Mouse (Mus musculus) midbrain, embryonic 14.5 days (tissue): ENCODE results near the gene Drg2. TPM values are rescaled to one million over a fixed set of nuclear protein-coding genes. Genes with fewer than 3 reads are reported as not detected.
A peak's percentile ranks its signal among the peaks of the same experiment; 100 is the strongest.
"Not testable (repeated sequence)": the region's sequence is repeated elsewhere in the genome, so short reads cannot be mapped to it uniquely, and the experiment has no call there.

Source experiments
- ATAC-seq: fragments of 200-750 bp; cut with Nextera tagmentation; 2 replicates; pipeline ENCODE4 v1.8.0; 2017; ENCODE audit warnings: moderate number of reproducible peaks, moderate library complexity; ENCODE audit not compliant: low FRiP score, low TSS enrichment
- DNase-seq: peaks from one replicate; pipeline ENCODE4 v3.0.0-alpha.2; 2015
- H3K27ac ChIP-seq: fragments of 300-500 bp; sonication (generic); replicated peaks from 2 replicates; pipeline ENCODE4 v1.5.1; 2014; ENCODE audit warnings: mild to moderate bottlenecking, low read depth, low read length, moderate library complexity
- H3K27me3 ChIP-seq: fragments of 300-500 bp; sonication (generic); 2 replicates; pipeline ENCODE4 v1.6.1; 2014; ENCODE audit warnings: low read length, control low read depth, mixed read lengths; ENCODE audit not compliant: control insufficient read depth, insufficient read depth
- H3K36me3 ChIP-seq: fragments of 300-500 bp; sonication (generic); 2 replicates; pipeline ENCODE4 v1.6.1; 2014; ENCODE audit warnings: low read length, control low read depth; ENCODE audit not compliant: control insufficient read depth, insufficient read depth
- H3K4me1 ChIP-seq: fragments of 300-500 bp; sonication (generic); 2 replicates; pipeline ENCODE4 v1.6.1; 2014; ENCODE audit warnings: mild to moderate bottlenecking, antibody characterized with exemption, low read length, control low read depth; ENCODE audit not compliant: control insufficient read depth, insufficient read depth
- H3K4me2 ChIP-seq: fragments of 300-500 bp; sonication (generic); 2 replicates; pipeline ENCODE4 v1.6.1; 2014; ENCODE audit warnings: mild to moderate bottlenecking, low read length, moderate library complexity
- H3K4me3 ChIP-seq: fragments of 300-500 bp; sonication (generic); replicated peaks from 2 replicates; pipeline ENCODE4 v1.5.1; 2014; ENCODE audit warnings: low read depth, low read length
- H3K9ac ChIP-seq: fragments of 300-500 bp; sonication (generic); replicated peaks from 2 replicates; pipeline ENCODE4 v1.6.1; 2014; ENCODE audit warnings: mild to moderate bottlenecking, low read length, moderate library complexity
- H3K9me3 ChIP-seq: fragments of 300-500 bp; sonication (generic); 2 replicates; pipeline ENCODE4 v1.6.1; 2016; ENCODE audit warnings: low read length, control low read depth, mixed read lengths; ENCODE audit not compliant: control insufficient read depth
- WGBS: fragments of 180-500 bp; shearing (Covaris S2); extraction: QIAGEN DNeasy Blood & Tissue Kit; methylation state at CpG from one replicate; pipeline ENCODE4 v1.1.7; 2014; 5-methylcytosine and 5-hydroxymethylcytosine counted together
- polyA plus RNA-seq: library from polyadenylated mRNA; unstranded; fragments of >200 nt; fragmentation: Nextera tagmentation; extraction: Ambion mirVana; gene quantifications from 2 replicates; pipeline ENCODE4 v1.2.1, GENCODE M21; 2014

Gene Drg2
- polyA plus RNA-seq, 1 experiment from 2014 or later, result 93.0 TPM

- Histone ChIP-seq H3K9me3 (no peaks in the 10 kb centered on the region), H3K36me3 (peaks cover 5% of the 10 kb centered on the region; the same call in 1 of the 2 replicates)
- DNase-seq, result peak; percentile 47
These were observed 32.2 kb upstream of the Drg2 start for GRCm38 (mm10) chr11:60422046-60422668.

GRCm38 (mm10) chr11:60423006-60423405 lies 31.4 kb upstream of the Drg2 start:
- Histone ChIP-seq H3K27ac (no peak overlapping the region), H3K27me3 (no peaks in the 10 kb centered on the region), H3K4me2 (no peak overlapping the region), H3K4me3 (no peak overlapping the region), H3K4me1 (peaks cover 5% of the 10 kb centered on the region), H3K9ac (no peak overlapping the region), H3K9me3 (no peaks in the 10 kb centered on the region), H3K36me3 (peaks cover 5% of the 10 kb centered on the region; the same call in 1 of the 2 replicates)
- ATAC-seq (no peak), DNase-seq (no peak)
- WGBS, result 77% methylated on average over 1 of the region's 1 CpGs

More at GRCm38 (mm10) chr11:60422046-60422668, 32.2 kb upstream of the Drg2 start:
- Histone ChIP-seq H3K9ac (no peak overlapping the region), H3K27ac (no peak overlapping the region), H3K27me3 (no peaks in the 10 kb centered on the region), H3K4me2 (no peak overlapping the region), H3K4me1 (peaks cover 5% of the 10 kb centered on the region), H3K4me3 (no peak overlapping the region)
- no peak for ATAC-seq
- WGBS, result 73% methylated on average over 5 of the region's 6 CpGs

- H3K4me3 ChIP-seq, result no peak overlapping the region
- DNase-seq, result no peak
- H3K4me1 ChIP-seq, result no peaks in the 10 kb centered on the region
- no peaks in the 10 kb centered on the region for H3K9me3 ChIP-seq
- WGBS, result 80% methylated on average over 1 of the region's 1 CpGs
- no peak for ATAC-seq
- no peak overlapping the region for H3K9ac ChIP-seq
- H3K27ac ChIP-seq, result no peak overlapping the region
- H3K4me2 ChIP-seq, result no peak overlapping the region
- peaks cover 11% of the 10 kb centered on the region for H3K36me3 ChIP-seq
- no peaks in the 10 kb centered on the region for H3K27me3 ChIP-seq
These were observed 28.0 kb upstream of the Drg2 start for GRCm38 (mm10) chr11:60426417-60426816.

GRCm38 (mm10) chr11:60427628-60428027 lies 26.8 kb upstream of the Drg2 start:
- H3K27ac ChIP-seq, result no peak overlapping the region
- DNase-seq (no peak), ATAC-seq (no peak)
- 96% methylated on average over 3 of the region's 3 CpGs for WGBS
- no peaks in the 10 kb centered on the region for H3K27me3 ChIP-seq
- no peak overlapping the region for H3K4me3 ChIP-seq
- no peak overlapping the region for H3K4me2 ChIP-seq
- no peaks in the 10 kb centered on the region for H3K9me3 ChIP-seq
- H3K36me3 ChIP-seq, result peaks cover 18% of the 10 kb centered on the region
- no peak overlapping the region for H3K9ac ChIP-seq
- H3K4me1 ChIP-seq, result no peaks in the 10 kb centered on the region

GRCm38 (mm10) chr11:60433501-60433900 lies 20.9 kb upstream of the Drg2 start:
- Histone ChIP-seq H3K4me1 (no peaks in the 10 kb centered on the region), H3K9ac (no peak overlapping the region), H3K36me3 (peaks cover 60% of the 10 kb centered on the region), H3K9me3 (no peaks in the 10 kb centered on the region), H3K27ac (no peak overlapping the region), H3K27me3 (no peaks in the 10 kb centered on the region), H3K4me2 (no peak overlapping the region), H3K4me3 (no peak overlapping the region)
- DNase-seq (no peak), ATAC-seq (no peak)

GRCm38 (mm10) chr11:60435133-60435532 lies 19.3 kb upstream of the Drg2 start:
- ATAC-seq (no peak), DNase-seq (no peak)
- Histone ChIP-seq H3K9ac (no peak overlapping the region), H3K4me3 (no peak overlapping the region), H3K4me2 (no peak overlapping the region), H3K4me1 (no peaks in the 10 kb centered on the region), H3K27ac (no peak overlapping the region), H3K27me3 (no peaks in the 10 kb centered on the region), H3K9me3 (no peaks in the 10 kb centered on the region), H3K36me3 (peaks cover 64% of the 10 kb centered on the region)
- 100% methylated on average over 1 of the region's 1 CpGs for WGBS

- ATAC-seq (no peak), DNase-seq (no peak)
- peaks cover 74% of the 10 kb centered on the region for H3K36me3 ChIP-seq
- no peak overlapping the region for H3K27ac ChIP-seq
- H3K9ac ChIP-seq, result no peak overlapping the region
- no peak overlapping the region for H3K4me2 ChIP-seq
- H3K4me1 ChIP-seq, result no peaks in the 10 kb centered on the region
- no peaks in the 10 kb centered on the region for H3K9me3 ChIP-seq
- H3K4me3 ChIP-seq, result no peak overlapping the region
- H3K27me3 ChIP-seq, result no peaks in the 10 kb centered on the region
- 91% methylated on average over 3 of the region's 3 CpGs for WGBS
These were observed 17.8 kb upstream of the Drg2 start for GRCm38 (mm10) chr11:60436618-60437017.

- not testable (repeated sequence) for ATAC-seq, H3K27me3 ChIP-seq, H3K4me3 ChIP-seq, H3K9ac ChIP-seq, H3K27ac ChIP-seq, DNase-seq, H3K9me3 ChIP-seq, H3K4me1 ChIP-seq, H3K4me2 ChIP-seq
- peaks cover 72% of the 10 kb centered on the region for H3K36me3 ChIP-seq
- 29% methylated on average over 1 of the region's 1 CpGs for WGBS
These were observed 14.8 kb upstream of the Drg2 start for GRCm38 (mm10) chr11:60439621-60440020.

GRCm38 (mm10) chr11:60440176-60440575 lies 14.2 kb upstream of the Drg2 start:
- WGBS, result 60% methylated on average over 7 of the region's 7 CpGs
- Histone ChIP-seq H3K4me3 (no peak overlapping the region), H3K4me2 (no peak overlapping the region), H3K4me1 (no peaks in the 10 kb centered on the region), H3K9me3 (no peaks in the 10 kb centered on the region), H3K9ac (no peak overlapping the region), H3K27me3 (no peaks in the 10 kb centered on the region), H3K27ac (no peak overlapping the region), H3K36me3 (peaks cover 68% of the 10 kb centered on the region)
- no peak for ATAC-seq
- DNase-seq, result no peak
